Mouse (Mus musculus): ENCODE measurements at regions not wholly inside any gene's neighbourhood (a gene's known extent, or its start where the extent isn't known, plus 50 kb on each side); places are given as distances from the start of the nearest gene placed in this dataset.

GRCm38 (mm10) chr3:10523359-10523758, 187.9 kb upstream of the Gm38303 start:
- DNase-seq (ENCODE audit: low spot score), result no peak

GRCm38 (mm10) chr3:10512186-10512585, 176.7 kb upstream of the Gm38303 start:
- DNase-seq (ENCODE audit: low spot score), result no peak

- DNase-seq (ENCODE audit: low spot score), result peak; percentile 2
Measured at GRCm38 (mm10) chr3:10511376-10511775, 175.9 kb upstream of the Gm38303 start.

Data from left cerebral cortex, adult 11 months (tissue).